Mouse (Mus musculus) liver, adult 2 months (tissue): ENCODE measurements around the gene Asic4.

ENCODE experiments used
- CTCF ChIP-seq: fragments of 200-500 bp; IDR thresholded peaks from 2 replicates; pipeline ENCODE4 v1.5.1; 2011; ENCODE audit warnings: low read depth, low read length, control low read depth
- POLR2A ChIP-seq: fragments of 200-500 bp; IDR thresholded peaks from 2 replicates; pipeline ENCODE4 v1.6.1; 2011; ENCODE audit warnings: low read length, control low read depth; ENCODE audit not compliant: insufficient read depth; ENCODE audit errors: extremely low read depth

DNA sequence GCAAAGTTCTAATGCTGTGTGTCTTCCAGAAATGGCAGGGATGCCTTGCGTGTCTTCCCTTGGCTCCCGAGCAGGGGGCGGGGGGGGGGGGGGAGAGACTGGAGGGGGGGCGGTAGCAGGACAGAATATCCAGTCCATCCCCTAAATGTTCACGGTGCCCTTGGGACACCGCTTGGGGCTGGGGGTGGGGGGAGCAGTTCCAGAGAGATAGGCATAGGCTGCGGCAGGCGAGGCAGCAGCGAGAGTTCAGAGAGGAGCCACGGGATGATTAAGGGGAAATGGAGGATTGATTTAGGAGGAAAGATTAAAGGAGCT lies 7.4 kb downstream of the Asic4 start:
- TF ChIP-seq CTCF (no peak), POLR2A (no peak)
